Mouse (Mus musculus) splenic B cell, adult 2 months (primary cell): ENCODE results near the gene Gm3045.

Experiments used
- DNase-seq: peaks from one replicate; pipeline ENCODE4 v3.0.0-alpha.2; 2011; ENCODE audit warnings: low read depth, low spot score
- H3K27me3 ChIP-seq: 2 replicates; pipeline ENCODE4 v1.6.1; 2012; ENCODE audit warnings: mild to moderate bottlenecking, low read length, moderate library complexity, mixed read lengths; ENCODE audit not compliant: control insufficient read depth, poor library complexity, insufficient read depth, severe bottlenecking
- H3K36me3 ChIP-seq: 2 replicates; pipeline ENCODE4 v1.6.1; 2012; ENCODE audit warnings: mild to moderate bottlenecking, low read length, moderate library complexity, mixed read lengths; ENCODE audit not compliant: control insufficient read depth, poor library complexity, insufficient read depth, severe bottlenecking

Gm3045 gene

DNA sequence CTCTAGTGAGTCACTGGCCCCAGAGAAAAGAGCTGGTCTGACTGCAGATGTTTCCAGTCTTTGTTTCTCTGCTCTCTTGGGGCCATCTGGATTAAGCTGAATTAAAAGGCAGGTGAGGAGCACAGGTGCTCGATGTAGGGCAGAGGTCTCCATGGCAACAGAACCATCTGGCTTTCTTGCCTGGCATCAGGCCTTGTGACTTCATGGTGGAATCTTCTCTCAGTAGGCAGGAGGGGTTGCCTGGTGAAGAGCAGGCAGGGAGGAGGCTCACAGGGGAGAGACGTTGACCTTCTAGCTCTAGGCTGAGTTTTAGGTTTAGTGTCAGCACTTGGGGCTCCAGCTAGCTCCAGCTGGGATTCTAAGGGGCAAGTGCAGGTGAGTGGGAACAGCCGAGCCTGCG is at the start of gene Gm3045:
Gene Gm3045, plus strand, starts transcription at position 230 of the 400 bp plus-strand sequence.
- H3K36me3 ChIP-seq = no peaks in the 10 kb centered on the region
- DNase-seq = no peak
- no peaks in the 10 kb centered on the region for H3K27me3 ChIP-seq

DNA sequence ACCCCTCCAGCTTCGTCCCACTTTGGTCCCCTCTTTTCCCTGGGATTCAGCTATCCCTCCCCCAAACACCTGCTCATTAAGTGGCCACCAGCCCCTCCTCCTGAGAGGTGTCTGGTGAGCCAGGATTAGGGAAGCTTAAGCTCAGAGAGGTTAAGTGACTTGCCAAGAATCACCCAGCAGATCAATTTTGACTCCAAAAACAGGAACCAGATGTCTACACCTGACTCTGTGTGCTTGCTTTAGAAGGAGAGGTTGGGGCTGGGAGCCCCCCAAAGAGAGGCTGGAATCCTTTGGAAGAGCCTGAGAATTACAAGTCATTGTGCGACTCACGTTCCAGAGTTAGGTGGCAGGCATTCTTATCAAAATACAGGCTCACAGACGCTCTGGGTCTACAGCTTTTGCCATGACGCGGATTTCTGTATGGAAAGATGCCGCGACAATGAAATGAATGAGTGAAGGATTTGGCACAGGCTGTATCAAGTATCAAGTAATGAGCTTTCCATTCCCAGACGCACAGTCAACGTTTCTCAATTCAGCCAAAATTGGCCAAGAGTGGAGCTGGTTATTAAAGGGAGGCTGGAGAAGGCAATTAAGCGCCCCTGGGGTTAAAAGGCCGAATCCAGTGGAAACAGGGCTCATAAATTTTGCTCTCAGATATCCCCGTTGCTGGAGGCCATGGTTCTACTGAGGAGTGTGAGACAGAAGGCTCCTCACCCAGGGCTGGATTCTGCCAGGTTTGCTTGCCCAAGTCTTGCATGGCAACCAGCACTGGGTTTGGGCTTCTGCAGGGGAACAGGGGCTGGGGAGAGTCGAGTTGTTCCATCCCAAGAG is 45.3 kb upstream of the Gm3045 start:
- DNase-seq = no peak
- Histone ChIP-seq H3K36me3 (no peaks in the 10 kb centered on the region), H3K27me3 (no peaks in the 10 kb centered on the region; the same call in 1 of the 2 replicates)

DNA sequence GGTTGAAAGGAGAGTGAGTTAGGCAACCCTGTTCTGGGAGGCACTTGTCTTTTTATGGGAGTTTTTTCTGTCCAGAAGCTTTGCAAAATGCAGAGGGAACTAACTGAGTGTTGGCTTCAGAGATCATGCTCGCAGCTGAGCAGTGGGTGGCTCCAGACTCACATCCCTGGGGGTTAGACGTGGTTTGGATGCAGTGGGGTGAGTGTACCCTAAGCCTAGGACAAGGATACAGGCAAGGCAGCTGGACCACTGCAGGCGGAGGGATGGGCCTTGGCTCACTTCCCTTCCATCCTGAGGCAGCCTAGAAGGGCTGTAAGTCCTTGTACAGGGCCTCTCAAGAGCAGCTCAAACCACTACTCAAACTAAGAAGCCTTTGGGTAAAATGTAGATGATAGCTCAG is 43.0 kb upstream of the Gm3045 start:
- H3K36me3 ChIP-seq = no peaks in the 10 kb centered on the region
- H3K27me3 ChIP-seq = no peaks in the 10 kb centered on the region
- DNase-seq = no peak

DNA sequence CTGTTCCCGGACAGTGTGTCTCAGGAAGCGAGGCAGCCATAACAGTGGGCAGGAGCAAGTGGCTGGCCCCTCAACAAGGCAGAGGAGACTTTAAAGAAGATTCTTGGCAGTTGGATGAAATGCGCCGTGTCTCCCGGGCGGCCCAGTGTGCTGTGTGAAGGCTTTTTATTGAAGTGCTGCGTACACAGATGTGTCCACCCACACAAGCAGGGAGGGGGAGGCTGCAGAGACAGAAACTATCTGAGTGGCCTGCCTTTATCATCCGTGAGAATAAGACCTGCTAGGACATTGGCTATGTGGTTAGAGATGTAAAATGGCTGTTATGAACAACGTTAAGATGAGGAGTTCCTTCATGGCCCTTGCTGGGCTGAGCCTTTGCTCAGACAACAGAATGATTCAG is 40.0 kb upstream of the Gm3045 start:
- no peaks in the 10 kb centered on the region for H3K36me3 ChIP-seq
- no peaks in the 10 kb centered on the region for H3K27me3 ChIP-seq
- DNase-seq = no peak

DNA sequence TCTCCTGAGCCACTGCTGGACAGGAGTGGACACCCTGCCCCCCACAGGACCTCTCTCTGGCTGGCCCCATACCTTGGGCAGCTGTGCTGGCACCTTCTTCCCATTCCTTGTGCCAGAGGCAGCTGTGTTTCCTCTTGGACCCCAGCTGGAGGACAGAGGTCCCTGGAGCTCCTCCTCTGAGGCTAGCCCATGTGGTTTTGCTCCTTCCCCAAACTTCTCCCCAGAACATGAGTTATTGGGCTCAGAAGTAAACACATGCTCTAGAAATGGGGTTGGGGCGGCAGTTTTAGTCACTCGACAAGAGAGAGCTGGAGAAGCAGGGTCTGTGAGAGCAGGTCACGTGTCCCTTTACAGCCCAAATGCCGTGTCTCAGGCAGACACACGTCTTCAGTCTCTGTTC is 39.0 kb upstream of the Gm3045 start:
- Histone ChIP-seq H3K27me3 (no peaks in the 10 kb centered on the region), H3K36me3 (no peaks in the 10 kb centered on the region)
- no peak for DNase-seq

DNA sequence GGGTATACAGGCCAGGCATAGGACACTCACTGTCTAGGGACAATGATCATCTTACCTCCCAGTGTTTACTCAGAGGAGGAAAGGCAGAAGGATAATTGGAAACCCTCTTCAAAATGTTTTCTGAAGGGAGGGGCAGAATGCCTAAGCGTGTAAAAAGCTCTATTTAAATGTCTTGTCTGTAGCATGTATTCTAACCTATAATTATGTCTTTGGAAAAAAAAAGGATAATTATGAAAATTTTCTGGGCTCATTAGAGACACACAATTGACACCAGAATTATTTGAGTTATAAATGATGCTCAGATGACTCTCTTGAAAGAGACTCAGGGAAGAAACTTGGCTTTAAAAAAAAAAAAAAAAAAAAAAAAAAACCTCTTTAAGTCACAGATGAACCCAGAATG is 38.4 kb upstream of the Gm3045 start:
- Histone ChIP-seq H3K27me3 (no peaks in the 10 kb centered on the region), H3K36me3 (no peaks in the 10 kb centered on the region)
- no peak for DNase-seq

DNA sequence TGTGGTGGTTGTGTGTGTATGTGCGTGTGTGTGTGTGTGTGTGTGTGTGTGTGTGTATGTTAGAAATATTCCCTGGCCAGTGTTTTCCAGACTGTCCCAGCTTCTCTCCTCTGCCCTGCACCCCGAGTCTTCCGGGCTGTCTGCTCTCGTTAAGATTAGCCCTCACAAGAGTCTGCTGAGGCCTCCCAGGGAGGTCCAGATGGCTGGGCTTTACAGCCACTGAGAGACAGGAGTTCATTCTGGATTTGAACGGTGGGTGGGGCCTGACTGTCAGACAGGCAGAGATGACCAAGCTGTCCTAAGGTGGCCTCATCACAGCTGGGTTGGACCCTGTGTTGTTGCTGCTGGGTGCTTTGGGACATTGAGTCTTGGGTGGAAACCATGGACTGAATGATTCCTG is 28.8 kb upstream of the Gm3045 start:
- no peaks in the 10 kb centered on the region for H3K36me3 ChIP-seq
- DNase-seq = no peak
- no peaks in the 10 kb centered on the region; the same call in 1 of the 2 replicates for H3K27me3 ChIP-seq

DNA sequence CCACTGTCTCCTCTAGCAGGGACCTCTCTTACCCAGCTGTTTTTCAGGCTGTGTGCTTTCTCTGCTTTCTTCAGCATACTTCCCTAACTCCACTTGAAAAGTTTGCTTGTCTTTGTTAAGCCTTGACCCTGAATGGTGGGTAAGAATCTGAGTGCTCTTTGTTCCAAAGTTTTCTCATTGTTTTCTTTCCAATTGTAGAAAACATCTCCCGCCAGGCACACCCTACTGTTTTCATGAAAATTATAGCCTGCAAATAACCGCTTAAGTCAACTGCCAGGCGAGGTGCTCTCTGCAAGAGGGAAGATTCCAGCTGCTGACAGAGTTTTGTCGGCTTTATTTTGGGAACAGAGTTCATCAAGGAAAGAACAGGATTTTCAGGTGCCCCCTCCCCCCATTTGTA is 25.2 kb upstream of the Gm3045 start:
- Histone ChIP-seq H3K27me3 (no peaks in the 10 kb centered on the region), H3K36me3 (no peaks in the 10 kb centered on the region)
- no peak for DNase-seq

DNA sequence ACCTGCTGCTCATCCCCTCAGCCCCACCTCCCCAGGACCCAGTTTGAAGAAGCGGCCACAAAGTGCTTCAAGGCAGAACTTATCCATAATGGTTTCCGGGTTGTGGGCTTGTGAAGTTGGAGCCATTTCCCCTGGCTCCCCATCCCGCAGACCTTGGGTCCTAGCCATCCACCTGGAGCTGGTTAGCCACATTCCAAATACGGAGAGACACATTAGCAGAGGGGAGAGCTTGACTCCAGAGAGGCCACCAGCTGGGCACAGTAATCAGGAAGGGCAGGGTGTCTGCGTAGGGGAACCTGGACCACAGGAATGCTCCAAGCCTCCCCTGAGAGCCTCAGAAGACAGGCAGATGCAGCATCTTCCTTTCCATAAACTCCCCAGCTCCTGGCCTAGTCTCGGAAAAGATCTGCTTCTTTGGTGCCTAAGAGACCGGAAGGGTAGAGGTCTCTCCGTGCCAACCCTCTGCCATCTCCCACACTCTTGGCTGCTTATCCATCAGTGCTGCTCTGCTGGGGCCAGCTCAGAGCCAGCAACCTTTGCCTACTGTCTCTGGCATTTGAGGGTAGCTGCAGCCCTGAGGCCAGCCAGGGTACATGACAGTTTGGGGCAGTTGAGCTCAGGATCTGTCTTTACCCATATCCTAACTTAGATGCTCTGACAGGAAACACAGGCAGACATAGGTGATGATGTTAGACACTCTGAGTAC is 22.9 kb upstream of the Gm3045 start:
- Histone ChIP-seq H3K27me3 (no peaks in the 10 kb centered on the region), H3K36me3 (no peaks in the 10 kb centered on the region)
- no peak for DNase-seq

DNA sequence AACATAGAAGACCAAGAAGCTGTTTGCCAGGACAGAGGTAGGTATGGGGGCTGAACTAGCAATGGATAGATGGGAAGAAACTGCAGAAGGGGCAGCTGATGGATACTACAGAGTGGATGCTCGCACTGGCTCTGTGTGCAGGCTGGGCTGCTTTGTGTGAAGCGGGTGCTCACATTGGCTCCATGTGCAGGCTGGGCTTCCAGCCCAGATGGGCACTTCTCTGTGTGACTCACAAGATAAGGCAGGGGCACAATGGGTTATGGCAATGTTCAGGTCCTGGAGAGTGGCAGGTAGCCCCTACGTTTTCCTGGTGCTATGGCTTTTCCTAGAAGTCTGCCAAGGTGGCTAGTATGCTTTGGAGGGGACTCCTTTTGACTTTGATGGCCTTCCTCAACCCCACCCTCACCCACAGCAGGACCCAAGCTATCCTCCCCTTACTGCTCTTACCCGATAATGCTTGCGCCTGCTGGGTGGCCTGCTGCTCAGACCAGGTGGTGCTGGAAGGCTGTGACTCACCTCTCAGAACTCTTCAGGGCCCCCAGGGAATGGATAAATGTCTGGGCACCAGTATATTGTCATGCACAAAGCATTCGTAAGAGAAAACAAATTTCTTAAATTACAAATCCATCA is 21.8 kb upstream of the Gm3045 start:
- DNase-seq = no peak
- H3K27me3 ChIP-seq = no peaks in the 10 kb centered on the region

DNA sequence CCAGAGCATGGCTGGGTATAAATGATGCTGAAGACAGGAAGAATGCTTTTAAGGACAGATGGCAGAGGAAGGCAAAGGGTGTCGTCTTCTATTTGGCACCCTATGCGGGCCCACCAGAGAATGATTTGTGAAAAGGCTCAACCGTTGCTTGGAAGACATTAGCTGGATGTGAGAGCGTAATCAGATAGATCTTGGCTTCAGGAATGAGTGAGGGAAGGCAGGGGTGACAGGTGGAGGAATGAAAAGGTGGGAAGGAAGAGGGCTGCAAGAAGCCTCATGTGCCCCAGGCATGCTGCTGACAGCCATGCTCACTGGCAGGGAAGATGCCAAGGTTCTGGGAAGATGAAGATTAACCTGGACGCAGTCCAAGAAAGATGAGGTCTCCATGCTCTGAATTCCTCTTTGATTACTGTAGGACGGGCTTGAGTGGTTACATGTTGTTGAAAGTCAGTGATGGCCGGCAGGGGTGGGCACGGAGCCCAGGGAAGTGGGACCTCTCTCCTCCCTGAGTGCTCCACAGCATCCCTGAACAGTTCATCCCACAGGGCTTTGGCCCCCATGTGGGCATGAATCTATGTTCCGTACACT is 14.0 kb upstream of the Gm3045 start:
- H3K36me3 ChIP-seq = no peaks in the 10 kb centered on the region
- DNase-seq = no peak
- H3K27me3 ChIP-seq = no peaks in the 10 kb centered on the region

More for the DNA sequence above, 21.8 kb upstream of the Gm3045 start:
- H3K36me3 ChIP-seq = no peaks in the 10 kb centered on the region

DNA sequence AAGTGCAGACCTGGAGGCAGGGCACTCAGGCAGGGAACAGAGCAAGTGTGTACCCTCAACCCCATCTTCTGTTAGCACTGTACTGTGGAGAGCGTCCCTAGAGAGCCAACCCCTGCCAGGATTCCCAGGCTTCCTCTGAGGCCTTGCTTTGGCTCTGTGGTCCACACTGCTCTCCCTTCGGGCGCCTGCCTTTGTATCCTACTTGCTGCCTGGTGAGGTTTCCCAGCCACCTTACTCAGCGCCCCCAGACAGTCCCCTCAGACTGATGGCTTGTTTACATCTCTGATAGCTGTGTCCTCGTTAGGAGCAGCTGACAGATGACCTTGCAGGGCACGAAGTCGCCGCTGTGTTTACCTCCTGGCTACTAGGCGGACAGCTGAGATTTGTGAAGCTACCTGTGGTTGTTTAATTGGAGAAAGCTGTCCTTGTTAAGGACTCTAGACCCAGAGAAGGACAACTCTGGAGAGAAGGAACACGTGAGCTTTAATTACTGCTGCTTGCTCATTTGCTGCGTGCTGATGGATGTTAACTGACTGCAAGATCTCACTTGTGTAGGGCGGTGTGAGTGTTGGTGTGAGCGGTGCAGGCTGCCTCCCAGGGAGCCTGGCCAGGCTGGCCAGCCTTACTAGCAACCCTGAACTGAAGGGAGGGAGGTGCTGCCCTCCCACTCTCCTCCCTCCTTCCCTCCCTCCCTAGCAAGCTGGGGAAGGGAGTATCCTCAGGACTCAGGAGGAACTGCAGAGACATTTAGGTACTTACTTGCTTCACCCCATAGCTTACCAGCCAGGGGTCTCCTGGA is 7.5 kb upstream of the Gm3045 start:
- no peaks in the 10 kb centered on the region for H3K36me3 ChIP-seq
- DNase-seq = no peak
- H3K27me3 ChIP-seq = no peaks in the 10 kb centered on the region

DNA sequence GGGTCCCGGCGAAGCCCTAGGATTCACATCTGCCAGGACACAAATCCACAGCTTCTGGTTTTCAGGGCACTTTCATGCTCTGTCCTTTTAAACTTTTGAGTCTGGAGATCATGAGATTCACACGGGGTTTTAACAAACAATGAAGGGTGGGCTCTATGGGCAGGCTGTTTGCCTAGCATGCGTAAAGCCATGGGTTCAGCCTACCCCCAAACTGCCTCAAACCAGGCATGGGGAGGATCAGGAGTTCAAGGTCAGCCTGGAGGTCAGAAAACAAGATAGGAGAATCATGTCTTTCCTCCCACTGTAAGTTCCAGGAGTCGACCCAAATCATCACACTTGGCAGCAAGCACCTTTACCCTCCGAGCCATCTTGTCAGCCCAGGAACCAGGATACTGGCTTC is 6.9 kb upstream of the Gm3045 start:
- H3K36me3 ChIP-seq = no peaks in the 10 kb centered on the region
- no peak for DNase-seq
- H3K27me3 ChIP-seq = no peaks in the 10 kb centered on the region

DNA sequence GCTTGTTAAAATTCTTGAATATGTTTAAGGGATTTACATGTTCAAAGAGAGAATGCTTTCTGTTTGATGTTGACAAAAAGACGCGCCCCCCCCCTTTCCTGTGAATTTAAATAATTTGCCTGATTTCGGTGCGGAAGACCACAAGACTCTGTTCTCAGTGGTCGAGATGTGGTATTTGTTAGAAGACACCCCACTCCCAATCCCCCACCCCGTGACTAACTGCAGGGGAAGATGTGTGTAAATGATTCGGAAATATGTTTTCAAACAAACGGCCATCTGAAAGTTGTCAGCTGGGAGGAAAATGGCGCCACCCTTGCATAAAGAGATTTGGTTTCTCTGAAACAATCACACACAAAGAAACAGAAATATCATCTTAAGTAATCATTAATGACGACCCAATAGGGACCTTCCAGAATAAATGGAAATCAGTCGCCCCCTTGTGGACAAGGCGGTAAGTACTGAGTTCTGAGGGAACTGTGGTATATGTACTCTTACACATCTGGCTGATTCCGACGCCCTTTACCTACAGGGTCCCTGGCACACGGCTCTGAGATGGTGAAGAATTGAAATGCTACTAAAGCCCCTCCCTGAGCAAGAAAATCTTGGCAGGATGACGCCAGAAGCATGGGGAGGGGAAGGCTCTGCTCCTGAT is 4.2 kb upstream of the Gm3045 start:
- Histone ChIP-seq H3K27me3 (no peaks in the 10 kb centered on the region), H3K36me3 (no peaks in the 10 kb centered on the region)
- peak; percentile 36 for DNase-seq
